Mouse (Mus musculus): Measurements from ENCODE around the gene Pfkfb2.

The Pfkfb2 gene

DNA sequence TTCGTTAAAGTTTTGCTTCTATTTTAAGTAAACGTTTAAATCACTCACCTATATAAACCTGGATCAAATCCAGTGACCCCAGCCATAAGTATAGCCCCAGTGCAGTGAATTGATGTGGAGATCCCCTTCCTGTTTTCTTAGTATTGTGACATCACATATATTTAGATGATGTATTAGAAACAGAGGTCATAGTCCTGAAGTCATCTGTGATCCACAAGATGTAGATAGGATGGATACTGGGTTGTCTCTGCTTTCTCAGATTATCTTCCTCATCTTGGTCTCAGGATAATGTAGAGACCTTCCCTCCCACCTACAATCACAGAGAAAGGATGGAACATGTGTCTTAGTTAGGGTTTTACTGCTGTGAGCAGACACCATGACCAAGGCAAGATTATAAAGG lies at the start of gene Pfkfb2:
TSS of gene Pfkfb2 (minus strand) at position 101 of the 400 bp plus-strand sequence.
- no peak for DNase-seq (ENCODE audit: low spot score)

DNA sequence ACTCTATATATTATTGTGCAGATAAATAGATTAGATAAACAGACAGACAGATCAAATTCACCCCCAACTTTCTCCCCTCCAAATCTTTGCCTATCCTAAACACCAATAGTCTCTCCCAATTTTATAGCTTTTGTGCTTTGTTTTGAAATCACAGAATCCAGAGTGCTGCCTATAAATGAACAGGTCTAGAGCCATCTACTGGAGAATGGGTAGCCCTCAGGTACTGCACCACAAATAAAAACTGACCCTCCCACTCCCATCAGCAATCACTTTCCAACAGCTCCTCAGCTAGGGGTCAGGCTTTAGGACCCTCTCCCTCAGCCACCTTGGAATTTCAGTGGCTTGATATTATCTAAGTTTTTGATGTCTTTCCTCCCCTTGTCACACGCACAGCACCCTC lies 47.6 kb upstream of the Pfkfb2 start:
- no peak for DNase-seq (ENCODE audit: low spot score)

DNA sequence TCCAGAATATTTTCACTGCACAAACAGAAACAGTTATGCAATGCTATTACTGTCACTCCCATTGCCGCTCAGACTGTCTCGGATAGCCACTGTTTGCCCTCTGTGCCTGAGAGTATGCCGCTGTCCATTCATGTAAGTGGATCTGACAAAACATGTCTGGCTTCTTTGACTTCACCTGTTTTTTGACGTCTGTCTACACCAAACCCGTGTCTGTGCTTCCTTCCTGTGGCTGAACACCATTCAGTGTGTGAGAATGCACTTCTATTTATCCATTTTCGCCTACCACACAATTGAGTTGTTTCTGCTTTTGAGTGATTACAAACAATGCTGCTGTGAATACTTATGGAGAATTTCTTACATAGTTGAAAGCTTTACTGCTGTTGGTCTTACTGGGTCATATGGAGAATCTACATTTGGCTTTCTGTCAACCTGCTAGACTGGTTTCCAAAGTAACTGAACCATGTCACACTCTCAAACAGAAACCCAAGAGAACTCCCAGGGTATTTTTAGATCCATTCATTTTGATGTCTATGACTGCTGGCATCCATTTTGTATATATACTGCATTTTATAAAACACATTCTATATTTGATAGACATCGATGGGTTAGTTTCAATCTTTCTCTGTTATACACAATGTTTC lies 46.8 kb upstream of the Pfkfb2 start:
- DNase-seq (ENCODE audit: low spot score): no peak

DNA sequence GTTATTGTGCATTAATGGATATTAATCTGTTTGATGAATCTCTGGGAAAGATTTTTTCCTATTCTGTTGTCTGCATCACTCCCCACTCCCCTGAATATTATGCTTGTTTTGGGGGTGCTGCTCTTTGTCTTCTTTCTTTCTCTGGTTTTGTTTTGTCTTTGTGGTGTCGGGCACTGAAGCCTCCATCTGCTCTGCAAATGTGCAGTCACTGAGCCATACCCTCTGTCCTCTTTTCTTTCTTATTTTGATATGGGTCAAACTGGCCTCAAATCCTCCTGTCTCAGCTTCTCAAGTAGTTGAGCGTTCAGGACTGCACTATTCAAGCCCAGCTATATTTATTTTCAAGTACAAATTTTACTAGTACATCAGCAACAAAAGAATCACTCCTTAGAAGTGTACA lies 46.2 kb upstream of the Pfkfb2 start:
- DNase-seq (ENCODE audit: low spot score): no peak

DNA sequence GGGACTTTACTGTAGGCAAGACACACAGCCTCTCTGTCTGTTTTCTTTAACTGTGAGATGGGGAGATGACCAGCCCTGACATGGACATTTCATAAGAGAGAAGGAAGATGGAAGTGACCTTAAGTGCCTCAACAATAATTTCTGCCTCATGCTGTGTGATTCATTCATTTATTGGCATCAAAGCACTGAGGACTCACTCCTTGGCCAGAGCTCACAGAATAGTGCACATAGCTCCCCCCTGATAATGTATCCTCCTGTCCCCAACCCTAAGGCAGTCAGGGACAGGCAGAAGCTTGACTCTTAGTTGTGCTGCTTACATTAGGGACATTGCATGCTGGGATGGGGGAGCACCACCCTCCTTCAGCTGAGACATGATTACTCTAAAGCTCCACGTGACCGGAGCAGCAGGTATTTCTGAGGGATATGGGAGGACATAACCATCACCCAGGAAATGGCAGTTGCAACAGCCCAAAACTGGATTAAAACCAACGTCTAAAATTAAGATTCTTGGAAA lies 42.0 kb upstream of the Pfkfb2 start:
- no peak for DNase-seq (ENCODE audit: low spot score)

DNA sequence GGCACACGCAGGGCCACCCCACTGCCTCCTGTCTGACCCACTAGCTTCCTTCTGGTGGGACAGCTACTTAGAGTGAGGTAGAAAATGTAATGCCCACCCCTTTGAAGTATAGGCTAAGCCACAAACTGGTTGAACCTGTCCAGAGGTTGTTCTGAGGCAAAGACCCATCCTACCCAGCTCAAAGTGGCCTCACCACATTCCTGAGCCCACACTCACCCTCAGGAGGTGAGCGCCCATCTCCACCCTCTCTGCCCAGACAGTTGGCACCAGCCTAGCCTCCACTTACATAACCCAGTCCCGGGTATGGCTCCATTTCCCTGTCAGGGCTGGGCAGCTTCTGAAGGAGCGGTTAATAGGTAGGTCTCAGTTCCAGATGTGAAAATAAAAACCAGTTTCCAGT lies 41.4 kb upstream of the Pfkfb2 start:
- DNase-seq (ENCODE audit: low spot score): peak; percentile 79

DNA sequence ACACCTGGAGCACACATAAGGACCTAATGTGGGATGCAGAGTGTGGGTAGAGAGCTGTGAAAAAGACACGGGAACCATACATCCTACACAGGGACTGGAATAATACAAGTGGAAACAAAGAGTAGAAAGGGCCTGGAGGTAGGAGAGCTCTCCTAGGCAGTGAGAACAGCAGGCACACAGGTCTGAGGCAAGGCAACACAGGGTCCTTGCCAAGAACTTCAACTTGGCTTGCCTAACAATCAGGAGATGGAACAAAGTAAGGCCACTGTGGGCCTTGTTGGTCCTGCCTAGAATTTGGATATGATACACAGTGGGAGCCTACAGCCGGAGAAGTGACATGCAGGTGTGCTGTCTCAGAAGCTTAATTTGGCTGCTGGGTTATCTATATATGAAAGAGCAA lies 40.9 kb upstream of the Pfkfb2 start:
- DNase-seq (ENCODE audit: low spot score): no peak

DNA sequence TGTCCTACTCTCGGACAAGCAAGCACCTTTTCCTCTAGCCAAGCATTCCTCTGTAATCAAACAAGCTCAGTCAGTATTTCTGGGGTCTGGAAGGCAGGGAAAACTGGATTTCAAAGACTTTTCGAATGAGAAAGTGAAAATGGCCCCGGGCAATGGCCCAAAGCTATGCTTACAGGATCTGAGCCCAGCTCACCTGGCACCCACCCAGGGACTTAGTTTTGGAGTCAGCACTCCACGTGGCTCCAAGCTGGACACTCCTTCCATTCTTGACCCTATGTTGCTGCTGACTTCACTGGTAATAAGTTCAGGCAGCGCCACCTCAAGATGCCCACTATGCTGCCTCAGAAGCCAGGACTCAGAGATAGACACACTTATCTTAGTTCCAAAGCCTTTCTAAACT lies 38.0 kb upstream of the Pfkfb2 start:
- no peak for DNase-seq (ENCODE audit: low spot score)

DNA sequence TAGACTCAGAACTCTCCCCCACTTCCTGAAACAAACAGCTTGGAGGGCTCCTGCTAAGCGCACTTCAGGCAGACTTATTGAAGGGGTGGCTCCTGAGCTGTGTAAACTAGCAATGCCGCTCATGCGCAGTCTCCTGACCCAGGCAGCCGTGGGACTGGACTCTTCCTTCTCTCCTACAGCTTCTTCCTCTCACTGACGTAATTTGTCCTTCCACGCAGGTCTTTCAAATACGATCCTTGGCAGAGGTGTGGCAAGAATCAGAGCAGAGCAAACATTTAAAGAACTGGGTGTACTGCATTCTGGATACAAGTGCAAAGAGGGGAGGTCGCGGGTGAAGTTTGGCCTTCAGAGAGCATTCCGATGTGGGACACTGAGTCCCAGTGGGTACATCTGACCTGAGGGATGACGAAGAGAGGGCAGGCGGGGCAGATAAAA lies 35.0 kb upstream of the Pfkfb2 start:
- DNase-seq (ENCODE audit: low spot score): peak; percentile 81

DNA sequence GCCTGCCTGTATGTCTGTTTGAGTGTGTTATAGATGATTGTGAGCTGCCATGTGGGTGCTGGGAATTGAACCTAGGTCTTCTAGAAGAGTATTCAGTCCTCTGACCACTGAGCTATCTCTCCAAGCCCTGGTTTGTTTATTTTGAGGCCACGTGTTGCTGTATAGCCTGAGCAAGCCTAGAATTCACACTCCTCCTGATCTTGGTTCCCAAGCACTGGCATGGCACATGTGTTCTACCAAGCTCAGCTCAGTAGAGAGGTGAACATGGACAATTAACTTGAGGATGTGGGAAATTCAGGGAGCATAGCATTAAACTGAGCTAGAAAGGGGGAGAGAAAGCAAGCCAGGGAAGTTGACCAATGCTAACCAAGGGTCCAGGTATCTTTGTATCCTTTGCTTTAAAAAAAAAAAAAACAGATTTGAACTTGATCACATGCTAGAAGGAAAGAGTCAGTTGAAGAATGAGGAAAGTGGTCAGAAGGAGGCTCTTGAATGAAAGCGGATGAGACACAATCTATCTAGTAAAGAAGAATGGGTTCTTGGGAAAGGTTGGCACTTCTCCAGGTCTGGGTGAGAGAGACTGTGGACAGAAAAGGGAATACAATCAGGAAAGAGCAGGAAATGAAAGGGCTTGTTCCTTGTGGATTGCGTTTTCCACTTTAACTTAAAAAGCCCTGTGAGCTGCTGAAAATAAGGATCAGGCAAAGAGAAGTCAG lies 33.1 kb upstream of the Pfkfb2 start:
- no peak for DNase-seq (ENCODE audit: low spot score)

DNA sequence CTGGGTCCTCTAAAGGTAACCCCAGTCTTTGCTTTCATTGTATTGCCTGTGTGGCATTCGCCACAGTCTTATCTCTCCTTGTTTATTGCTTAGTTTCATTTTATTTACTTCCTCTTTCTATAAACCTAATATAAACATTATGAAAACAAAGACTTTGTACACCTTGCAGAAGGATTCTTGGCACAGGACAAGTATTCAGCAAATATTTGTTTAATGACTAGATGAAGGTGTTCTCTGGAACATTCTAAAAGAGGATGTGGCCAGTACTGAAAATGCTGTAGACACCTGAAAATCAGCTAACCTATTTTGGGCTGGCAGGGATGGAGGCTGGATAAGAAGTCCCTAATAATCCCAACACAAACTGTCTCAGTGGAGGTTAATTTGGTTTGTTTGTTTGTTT lies 32.5 kb upstream of the Pfkfb2 start:
- no peak for DNase-seq (ENCODE audit: low spot score)

DNA sequence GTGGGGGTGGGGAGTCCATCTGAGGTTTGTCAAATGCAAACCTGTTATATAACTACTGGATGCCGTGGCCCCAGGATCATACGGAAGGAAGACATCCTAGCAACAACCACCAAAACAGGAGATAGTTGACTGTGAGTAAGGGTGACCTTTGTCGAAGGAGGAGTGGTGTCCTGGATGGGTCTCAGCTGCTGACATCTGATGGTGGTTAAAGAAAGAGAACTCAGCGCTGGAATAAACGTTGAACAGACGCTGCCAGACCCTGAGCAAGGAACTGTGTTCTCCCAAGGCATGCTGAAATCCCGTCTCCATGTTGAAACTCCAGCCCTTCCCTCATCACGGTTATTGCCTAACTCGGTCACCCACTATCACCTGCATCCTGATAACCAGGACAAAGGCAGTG lies 30.6 kb upstream of the Pfkfb2 start:
- DNase-seq (ENCODE audit: low spot score): no peak

DNA sequence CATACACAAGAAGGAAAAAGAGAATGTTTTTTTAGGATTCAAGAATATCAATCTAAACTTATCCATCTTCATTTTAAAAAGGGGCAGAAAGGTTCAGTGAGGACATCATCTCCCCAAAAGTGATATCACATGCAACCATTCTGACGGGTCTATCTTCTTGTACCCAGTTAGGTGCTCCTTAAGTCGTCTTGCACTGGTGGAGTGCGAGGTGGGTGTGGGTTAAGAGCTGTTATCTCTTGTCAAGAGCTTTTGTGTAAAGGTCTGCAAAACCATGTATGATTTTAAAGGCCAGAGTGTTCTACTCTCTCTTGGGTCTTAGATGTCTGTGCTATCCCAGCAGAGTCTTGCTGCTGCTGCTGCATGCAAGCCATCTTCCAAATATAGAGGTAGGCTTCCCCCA lies 17.8 kb upstream of the Pfkfb2 start:
- no peak for DNase-seq (ENCODE audit: low spot score)

DNA sequence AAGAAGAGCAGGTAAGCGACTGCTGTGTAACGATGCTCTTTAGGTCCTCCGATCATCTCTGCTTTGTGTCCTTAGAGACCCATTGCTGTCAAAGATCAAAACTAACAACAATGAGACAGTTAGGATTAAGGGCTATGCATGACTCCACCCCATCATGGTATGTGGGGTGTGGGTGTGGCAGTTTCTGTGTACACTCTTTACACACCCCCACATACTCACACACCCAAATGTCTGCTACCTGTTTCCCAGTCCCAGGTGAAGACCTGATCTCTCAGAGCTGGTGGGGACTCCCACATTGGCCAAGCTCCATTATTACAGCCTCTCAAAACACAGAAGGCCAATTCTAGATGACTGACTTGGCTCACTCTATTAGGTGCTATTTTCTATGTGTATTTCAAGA lies 16.5 kb upstream of the Pfkfb2 start:
- no peak for DNase-seq (ENCODE audit: low spot score)

DNA sequence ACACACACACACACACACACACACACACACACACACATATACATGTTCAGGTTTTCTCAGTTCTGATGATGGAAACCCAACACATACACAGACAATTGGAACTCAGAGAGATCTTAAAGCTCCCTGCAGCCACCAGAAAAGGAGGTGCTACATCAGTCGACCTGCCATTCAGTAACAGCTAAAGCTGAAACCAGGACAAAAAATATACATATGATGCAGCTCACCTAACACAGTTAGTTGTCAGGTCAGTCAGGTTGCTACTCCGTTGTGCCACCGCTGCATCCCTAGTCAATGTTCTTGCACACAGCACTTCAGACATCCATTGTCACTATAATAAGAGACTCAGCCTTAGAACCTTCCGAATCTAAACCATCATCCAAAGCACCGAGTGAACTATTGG lies 15.9 kb upstream of the Pfkfb2 start:
- no peak for DNase-seq (ENCODE audit: low spot score)

DNA sequence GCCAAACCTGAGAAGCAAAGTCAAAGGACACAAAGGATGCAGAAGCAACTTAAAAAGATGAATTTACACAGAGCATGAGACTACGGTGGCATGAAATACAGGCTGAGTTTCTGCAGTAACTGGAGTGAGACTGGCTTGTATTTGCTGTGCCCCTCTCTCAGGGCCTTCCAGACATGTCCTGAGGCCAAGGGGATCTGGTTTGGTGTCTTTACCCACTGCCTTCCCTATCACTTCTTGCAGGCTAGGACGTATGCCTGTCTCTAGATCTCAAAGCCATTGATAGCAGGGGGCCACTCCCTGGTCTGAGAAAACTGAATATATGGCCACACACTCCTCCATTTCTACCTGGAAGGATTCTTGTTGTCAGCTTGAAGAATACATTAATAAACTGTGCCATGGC lies 15.2 kb upstream of the Pfkfb2 start:
- no peak for DNase-seq (ENCODE audit: low spot score)

DNA sequence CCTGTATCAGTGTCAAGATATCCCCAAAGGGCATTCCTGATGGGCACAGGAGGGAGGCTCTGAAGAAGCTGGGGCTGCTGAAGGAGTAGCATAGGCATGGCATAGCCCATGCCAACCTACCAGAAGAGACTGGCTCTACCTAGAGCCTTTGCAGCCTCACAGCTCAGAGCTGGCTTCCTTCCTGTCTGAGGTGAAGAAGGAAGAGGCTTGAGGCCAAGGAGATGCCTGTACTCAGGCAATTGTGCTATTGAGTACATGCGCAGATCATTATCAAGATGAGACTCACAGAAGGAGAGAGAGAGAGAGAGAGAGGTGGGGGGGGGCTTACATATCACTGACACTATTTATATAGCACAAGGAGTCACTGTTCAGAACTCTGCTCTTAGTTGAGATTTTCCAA lies 14.7 kb upstream of the Pfkfb2 start:
- no peak for DNase-seq (ENCODE audit: low spot score)

DNA sequence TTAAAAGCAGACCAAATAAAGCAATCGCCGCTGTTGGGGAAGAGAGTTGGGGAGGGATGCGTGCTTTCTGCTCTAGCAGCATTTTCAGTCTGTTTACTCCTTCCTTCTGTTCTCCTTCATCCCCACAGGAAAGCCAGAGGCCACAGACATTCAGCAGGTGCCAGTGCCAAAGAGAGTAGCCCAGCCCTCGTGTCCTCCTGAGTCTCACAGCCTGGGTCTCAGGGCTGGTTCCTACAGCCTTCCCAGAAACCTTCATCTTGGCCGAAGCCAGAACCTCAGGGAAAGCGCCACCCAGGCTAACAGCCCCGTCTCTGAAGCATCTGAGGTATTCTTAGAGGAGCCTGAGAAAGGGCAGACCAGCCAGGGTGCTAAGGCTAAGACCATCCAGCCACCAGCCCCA lies 13.1 kb upstream of the Pfkfb2 start:
- DNase-seq (ENCODE audit: low spot score): no peak

DNA sequence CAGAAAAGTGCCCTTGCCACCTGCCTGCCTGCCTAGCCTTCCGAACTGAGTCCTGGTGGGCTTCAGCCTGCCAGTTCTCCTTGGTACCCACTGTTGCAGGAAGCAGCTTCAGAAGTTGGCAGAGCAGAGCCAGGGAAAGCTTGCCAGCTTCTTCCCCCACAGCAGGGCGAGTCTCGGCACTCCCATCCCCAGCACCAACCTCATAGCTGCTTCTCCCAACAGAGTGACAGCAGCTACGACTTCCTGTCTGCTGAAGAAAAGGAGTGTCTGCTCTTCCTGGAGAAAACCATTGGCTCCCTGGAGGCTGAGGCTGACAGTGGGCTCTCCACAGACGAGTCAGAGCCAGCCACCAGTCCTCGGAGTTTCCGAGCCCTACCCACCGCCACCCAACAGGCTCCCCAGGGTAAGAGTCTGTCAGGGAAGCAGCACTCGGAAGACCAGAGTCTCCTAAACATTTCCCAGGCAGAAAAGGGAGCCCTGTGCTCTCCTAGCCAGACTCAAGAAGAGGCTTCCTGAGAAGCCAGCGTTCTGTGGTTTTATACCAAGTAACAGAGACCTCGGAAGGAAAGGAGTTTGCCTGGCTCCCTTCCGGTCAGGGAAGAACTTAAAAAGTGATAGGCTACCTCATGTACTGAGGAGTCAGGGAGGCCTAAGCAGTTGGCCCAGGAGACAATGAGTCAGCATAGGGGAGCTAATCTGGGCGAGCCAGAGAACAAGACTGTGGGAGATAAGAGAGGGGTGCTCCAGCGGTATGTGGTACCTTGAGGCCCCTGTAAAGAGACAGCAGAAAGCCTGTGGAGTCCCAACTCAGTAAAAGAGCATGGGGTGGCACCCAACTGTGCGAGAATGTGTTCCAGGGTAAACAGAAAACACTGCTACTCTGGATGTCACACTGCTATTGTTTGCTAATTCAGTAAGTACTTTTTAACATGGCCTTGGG lies 12.0 kb upstream of the Pfkfb2 start:
- DNase-seq (ENCODE audit: low spot score): peak; percentile 43

DNA sequence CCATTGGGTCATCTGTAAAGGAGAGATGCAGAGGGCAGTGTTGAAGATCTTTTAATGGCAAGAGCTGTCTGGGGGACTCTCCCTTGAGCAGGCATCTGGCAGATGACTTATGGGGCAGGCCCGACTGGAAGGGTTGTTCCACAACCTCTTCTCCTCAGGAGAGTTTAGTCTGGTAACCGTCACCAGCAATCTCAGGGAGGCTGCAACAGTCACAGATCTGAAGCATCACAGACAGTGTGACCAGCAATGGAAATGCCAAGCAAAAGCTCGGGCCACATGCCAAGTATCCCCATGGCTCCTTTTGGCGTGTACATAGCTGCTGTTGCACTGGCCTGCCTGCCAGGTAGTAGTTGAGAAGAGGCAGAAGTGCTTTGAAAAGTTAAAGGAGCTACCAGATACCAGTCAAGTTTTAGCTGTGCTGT lies 11.2 kb upstream of the Pfkfb2 start:
- no peak for DNase-seq (ENCODE audit: low spot score)

DNA sequence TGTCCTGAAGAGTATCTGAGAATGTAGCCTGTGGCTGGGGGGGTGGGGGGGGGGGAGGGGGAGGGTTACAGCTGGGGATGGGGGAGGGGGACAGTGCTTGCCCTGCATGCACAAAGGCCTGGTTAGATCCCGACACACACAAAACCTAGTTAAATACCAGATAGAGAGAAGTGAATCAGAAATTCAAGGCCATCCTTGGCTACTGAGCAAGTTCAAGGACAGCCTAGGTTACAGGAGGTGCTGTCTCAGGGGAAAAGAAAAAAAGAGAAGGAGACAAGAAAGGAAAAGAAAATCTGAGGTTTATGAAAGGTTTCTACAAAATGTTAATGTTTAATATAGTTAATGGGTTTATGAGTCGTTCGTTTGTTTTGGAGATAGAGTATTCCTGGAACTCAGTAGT lies 10.6 kb upstream of the Pfkfb2 start:
- no peak for DNase-seq (ENCODE audit: low spot score)

DNA sequence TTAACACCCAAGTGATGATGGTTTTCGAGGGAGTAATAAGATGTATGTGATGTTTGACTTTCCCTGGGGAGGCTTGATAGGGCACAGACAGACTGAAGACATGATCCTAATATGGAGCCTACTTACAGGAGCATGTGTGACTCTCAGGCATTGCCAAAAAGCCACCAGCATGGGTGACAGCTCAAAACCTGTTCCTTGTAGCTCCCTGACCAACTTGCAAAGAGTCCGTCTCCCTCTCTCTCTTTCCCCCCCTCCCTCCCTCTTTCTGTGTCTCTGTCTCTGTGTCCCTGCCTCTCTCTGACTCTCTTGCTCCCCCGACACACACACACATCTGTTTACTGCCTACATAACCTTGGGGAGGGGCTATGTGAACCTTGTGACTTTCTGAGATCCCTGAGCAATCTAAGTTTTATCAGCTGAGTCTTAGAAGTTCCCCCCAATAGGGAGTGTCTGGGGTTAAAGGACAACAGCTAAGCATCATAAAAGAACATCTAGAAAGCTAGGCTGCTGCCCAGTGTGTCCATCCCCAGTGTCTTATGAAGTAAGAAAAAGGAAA lies 9.6 kb upstream of the Pfkfb2 start:
- no peak for DNase-seq (ENCODE audit: low spot score)

All from urinary bladder, postnatal 14 days (tissue).